Mouse (Mus musculus) forebrain, embryonic 10.5 days (tissue): ENCODE results near the gene Olfr38. TPM values are rescaled to one million over a fixed set of nuclear protein-coding genes. Genes with fewer than 3 reads are reported as not detected.

Source experiments
- DNase-seq: peaks from one replicate; pipeline ENCODE4 v3.0.0-alpha.2; 2017; ENCODE audit warnings: low spot score; ENCODE audit errors: extremely low spot score
- H3K27ac ChIP-seq: fragments of 300-500 bp; sonication (generic); 2 replicates; pipeline ENCODE4 v1.5.1; 2016; ENCODE audit warnings: mild to moderate bottlenecking
- H3K27me3 ChIP-seq: fragments of 300-500 bp; sonication (generic); 2 replicates; pipeline ENCODE4 v1.6.1; 2016; ENCODE audit warnings: mild to moderate bottlenecking; ENCODE audit not compliant: poor library complexity, severe bottlenecking
- H3K36me3 ChIP-seq: fragments of 300-500 bp; sonication (generic); replicated peaks from 2 replicates; pipeline ENCODE4 v1.6.1; 2016; ENCODE audit warnings: mild to moderate bottlenecking, moderate library complexity
- H3K4me1 ChIP-seq: fragments of 300-500 bp; sonication (generic); 2 replicates; pipeline ENCODE4 v1.6.1; 2016
- H3K4me3 ChIP-seq: fragments of 300-500 bp; sonication (generic); 2 replicates; pipeline ENCODE4 v1.5.1; 2016; ENCODE audit warnings: mild to moderate bottlenecking, moderate library complexity
- H3K9me3 ChIP-seq: fragments of 300-500 bp; sonication (generic); 2 replicates; pipeline ENCODE4 v1.6.1; 2016; ENCODE audit warnings: mild to moderate bottlenecking, moderate library complexity
- WGBS: fragments of 180-500 bp; shearing (Covaris S2); methylation state at CpG from one replicate; pipeline ENCODE4 v1.1.7; 2016; 5-methylcytosine and 5-hydroxymethylcytosine counted together
- polyA plus RNA-seq: library from polyadenylated mRNA; unstranded; fragments of >200 nt; fragmentation: Nextera tagmentation; extraction: Ambion mirVana; gene quantifications from 2 replicates; pipeline ENCODE4 v1.2.1, GENCODE M21; 2016

Olfr38 gene
- polyA plus RNA-seq, 1 experiment from 2014 or later: not detected

- H3K27me3 ChIP-seq: no peaks in the 10 kb centered on the region
- H3K36me3 ChIP-seq: no peaks in the 10 kb centered on the region
- no peak within 1 kb of the TSS for H3K27ac ChIP-seq
- H3K4me1 ChIP-seq: no peaks in the 10 kb centered on the region
- no peaks in the 10 kb centered on the region for H3K9me3 ChIP-seq
- 90% methylated on average over 1 of the region's 1 CpGs for WGBS
- H3K4me3 ChIP-seq: no peak within 1 kb of the TSS
- no peak for DNase-seq
Measured at GRCm38 (mm10) chr6:42811639-42812038, 55.4 kb downstream of the Olfr38 start, which contains the start of gene Olfr450. TSS of gene Olfr450 (plus strand) at chr6:42811939.

Other genes with a start within 250 kb of the Olfr38 start
- not detected in 2 replicates for gene Olfr455, start 208.8 kb upstream of the Olfr38 start, polyA plus RNA-seq
- gene Tcaf3, start 158.7 kb upstream of the Olfr38 start, polyA plus RNA-seq: not detected in 2 replicates
- gene Tcaf2, start 111.2 kb upstream of the Olfr38 start, polyA plus RNA-seq: 4.4 and 5.0 TPM in 2 replicates
- 97.3 and 99.4 TPM in 2 replicates for gene Tcaf1, start 46.3 kb upstream of the Olfr38 start, polyA plus RNA-seq
- not detected in 2 replicates for gene Olfr453, start 17.0 kb upstream of the Olfr38 start, polyA plus RNA-seq
- gene Olfr452, start 28.7 kb downstream of the Olfr38 start, polyA plus RNA-seq: not detected in 2 replicates
- gene Olfr450, start 55.5 kb downstream of the Olfr38 start, polyA plus RNA-seq: not detected in 2 replicates
- gene Olfr449, start 78.0 kb downstream of the Olfr38 start, polyA plus RNA-seq: not detected in 2 replicates
- not detected in 2 replicates for gene Olfr448, start 134.0 kb downstream of the Olfr38 start, polyA plus RNA-seq
- gene Olfr447, start 152.5 kb downstream of the Olfr38 start, polyA plus RNA-seq: not detected in 2 replicates
- not detected in 2 replicates for gene Olfr446, start 165.0 kb downstream of the Olfr38 start, polyA plus RNA-seq
- not detected in 2 replicates for gene Olfr444, start 192.7 kb downstream of the Olfr38 start, polyA plus RNA-seq